Mouse (Mus musculus) testis, adult 2 months (tissue): ENCODE measurements around the gene Foxo3. TPM values are rescaled to one million over a fixed set of nuclear protein-coding genes. Genes with fewer than 3 reads are reported as not detected.

Source experiments
- H3K27ac ChIP-seq: fragments of 200-500 bp; 2 replicates; pipeline ENCODE4 v1.5.1; 2012; ENCODE audit warnings: low read depth, low read length; ENCODE audit not compliant: control insufficient read depth, insufficient read depth
- H3K27me3 ChIP-seq: fragments of 200-500 bp; 2 replicates; pipeline ENCODE4 v1.6.1; 2012; ENCODE audit warnings: mild to moderate bottlenecking, low read length, moderate library complexity; ENCODE audit not compliant: control insufficient read depth, insufficient read depth
- H3K36me3 ChIP-seq: fragments of 200-500 bp; 2 replicates; pipeline ENCODE4 v1.6.1; 2012; ENCODE audit warnings: mild to moderate bottlenecking, low read length; ENCODE audit not compliant: control insufficient read depth, insufficient read depth
- H3K4me1 ChIP-seq: fragments of 200-500 bp; 2 replicates; pipeline ENCODE4 v1.6.1; 2012; ENCODE audit warnings: low read length; ENCODE audit not compliant: control insufficient read depth, insufficient read depth
- H3K4me3 ChIP-seq: fragments of 200-500 bp; 2 replicates; pipeline ENCODE4 v1.5.1; 2012; ENCODE audit warnings: low read depth, mild to moderate bottlenecking, low read length, moderate library complexity, mixed read lengths; ENCODE audit not compliant: control insufficient read depth
- CTCF ChIP-seq: fragments of 200-500 bp; IDR thresholded peaks from 2 replicates; pipeline ENCODE4 v1.5.1; 2012; ENCODE audit warnings: low read depth, mild to moderate bottlenecking, inconsistent platforms, low read length, moderate library complexity; ENCODE audit not compliant: control insufficient read depth, insufficient read depth, insufficient replicate concordance
- POLR2A ChIP-seq: fragments of 200-500 bp; IDR thresholded peaks from 2 replicates; pipeline ENCODE4 v1.6.1; 2012; ENCODE audit warnings: low read depth, mild to moderate bottlenecking, inconsistent platforms, low read length, moderate library complexity; ENCODE audit not compliant: control insufficient read depth
- polyA plus RNA-seq: library from polyadenylated mRNA; depleted of rRNA; stranded (reverse); fragments of >200 nt; gene quantifications from 2 replicates; pipeline ENCODE4 v1.2.3, GENCODE M21; 2012

Gene Foxo3
- polyA plus RNA-seq, 1 experiment, result 9.8 TPM

GRCm38 (mm10) chr10:42242484-42242883 is 34.1 kb downstream of the Foxo3 start:
- H3K27ac ChIP-seq, result no peak overlapping the region
- no peak for TF ChIP-seq CTCF
- TF ChIP-seq POLR2A, result no peak
- no peaks in the 10 kb centered on the region for H3K36me3 ChIP-seq
- H3K4me1 ChIP-seq, result peaks cover 8% of the 10 kb centered on the region
- H3K27me3 ChIP-seq, result no peaks in the 10 kb centered on the region
- no peak overlapping the region for H3K4me3 ChIP-seq

GRCm38 (mm10) chr10:42241775-42242174 is 34.8 kb downstream of the Foxo3 start:
- H3K27ac ChIP-seq, result no peak overlapping the region
- no peak for TF ChIP-seq CTCF
- TF ChIP-seq POLR2A, result no peak
- H3K36me3 ChIP-seq, result no peaks in the 10 kb centered on the region
- no peak overlapping the region for H3K4me3 ChIP-seq
- H3K27me3 ChIP-seq, result no peaks in the 10 kb centered on the region
- peaks cover 7% of the 10 kb centered on the region for H3K4me1 ChIP-seq

- TF ChIP-seq POLR2A (no peak), CTCF (no peak)
- Histone ChIP-seq H3K36me3 (no peaks in the 10 kb centered on the region), H3K27ac (no peak overlapping the region), H3K4me1 (peaks cover 3% of the 10 kb centered on the region; the same call in 1 of the 2 replicates), H3K4me3 (no peak overlapping the region), H3K27me3 (no peaks in the 10 kb centered on the region)
Measured at GRCm38 (mm10) chr10:42239810-42240111, 36.8 kb downstream of the Foxo3 start.

GRCm38 (mm10) chr10:42238923-42239809 is 37.4 kb downstream of the Foxo3 start:
- H3K27ac ChIP-seq, result no peak overlapping the region
- no peaks in the 10 kb centered on the region for H3K4me1 ChIP-seq
- H3K36me3 ChIP-seq, result no peaks in the 10 kb centered on the region
- H3K27me3 ChIP-seq, result no peaks in the 10 kb centered on the region
- TF ChIP-seq CTCF, result no peak
- TF ChIP-seq POLR2A, result no peak
- no peak overlapping the region for H3K4me3 ChIP-seq

GRCm38 (mm10) chr10:42238296-42238695 is 38.3 kb downstream of the Foxo3 start:
- H3K27me3 ChIP-seq, result no peaks in the 10 kb centered on the region
- no peak overlapping the region for H3K4me3 ChIP-seq
- TF ChIP-seq POLR2A (no peak), CTCF (no peak)
- no peak overlapping the region for H3K27ac ChIP-seq
- no peaks in the 10 kb centered on the region for H3K36me3 ChIP-seq
- H3K4me1 ChIP-seq, result no peaks in the 10 kb centered on the region

- H3K27ac ChIP-seq, result no peak overlapping the region
- no peaks in the 10 kb centered on the region for H3K36me3 ChIP-seq
- no peaks in the 10 kb centered on the region for H3K4me1 ChIP-seq
- no peak overlapping the region for H3K4me3 ChIP-seq
- no peaks in the 10 kb centered on the region for H3K27me3 ChIP-seq
- TF ChIP-seq CTCF, result no peak
- TF ChIP-seq POLR2A, result no peak
Measured at GRCm38 (mm10) chr10:42237556-42237955, 39.0 kb downstream of the Foxo3 start.

- no peak for TF ChIP-seq POLR2A
- TF ChIP-seq CTCF, result no peak
- H3K27me3 ChIP-seq, result no peaks in the 10 kb centered on the region
- H3K36me3 ChIP-seq, result no peaks in the 10 kb centered on the region
- no peak overlapping the region for H3K4me3 ChIP-seq
- H3K4me1 ChIP-seq, result peaks cover 5% of the 10 kb centered on the region
- no peak overlapping the region for H3K27ac ChIP-seq
Measured at GRCm38 (mm10) chr10:42235321-42235720, 41.2 kb downstream of the Foxo3 start.

- no peak overlapping the region for H3K4me3 ChIP-seq
- H3K36me3 ChIP-seq, result no peaks in the 10 kb centered on the region
- H3K27ac ChIP-seq, result no peak overlapping the region
- TF ChIP-seq CTCF (no peak), POLR2A (no peak)
- H3K27me3 ChIP-seq, result no peaks in the 10 kb centered on the region
- peaks cover 5% of the 10 kb centered on the region for H3K4me1 ChIP-seq
Measured at GRCm38 (mm10) chr10:42232977-42233376, 43.6 kb downstream of the Foxo3 start.
